Mouse (Mus musculus) erythroid progenitor cell, adult 5-6 weeks (primary cell): Measurements from ENCODE around the gene Cyyr1. TPM values are rescaled to one million over a fixed set of nuclear protein-coding genes. Genes with fewer than 3 reads are reported as not detected.

ENCODE experiments used
- ATAC-seq: replicated peaks from 2 replicates; pipeline ENCODE4 v1.8.0; 2016; ENCODE audit warnings: moderate number of reproducible peaks, mild to moderate bottlenecking, moderate TSS enrichment, inconsistent platforms; ENCODE audit not compliant: poor library complexity, low FRiP score, severe bottlenecking
- total RNA-seq, 2 experiments: library from RNA; stranded (forward) in 1 of 2; stranded (reverse) in 1 of 2; fragments of 150-400 nt in 1 of 2; fragments of 186-747, 209-891 nt in 1 of 2; gene quantifications; 2 replicates each; pipeline versions ENCODE4 v1.2.3 to v1.2.4; 2015 to 2017; ENCODE audit warnings: low replicate concordance in 2 of 2

Cyyr1 gene
- total RNA-seq, 2 experiments from 2014 or later: not detected

DNA sequence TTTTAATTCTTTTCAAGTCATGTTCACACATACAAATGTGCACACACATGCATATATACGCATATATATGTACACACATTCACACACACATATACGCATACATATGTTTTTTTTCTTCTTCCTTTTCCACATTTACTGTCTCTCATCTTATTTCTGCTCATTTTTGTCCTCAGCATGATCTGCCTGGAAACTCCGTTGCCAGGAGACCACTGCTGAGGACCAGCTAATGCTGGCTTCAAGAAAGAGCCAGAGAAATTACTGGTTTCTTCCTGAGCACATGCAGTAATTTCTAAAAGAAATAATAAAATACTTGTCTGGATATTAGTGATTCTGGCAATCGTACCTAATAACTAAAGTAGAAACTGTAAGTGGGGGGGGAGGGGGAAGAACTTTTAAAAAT lies 68.6 kb downstream of the Cyyr1 start:
- no peak for ATAC-seq

DNA sequence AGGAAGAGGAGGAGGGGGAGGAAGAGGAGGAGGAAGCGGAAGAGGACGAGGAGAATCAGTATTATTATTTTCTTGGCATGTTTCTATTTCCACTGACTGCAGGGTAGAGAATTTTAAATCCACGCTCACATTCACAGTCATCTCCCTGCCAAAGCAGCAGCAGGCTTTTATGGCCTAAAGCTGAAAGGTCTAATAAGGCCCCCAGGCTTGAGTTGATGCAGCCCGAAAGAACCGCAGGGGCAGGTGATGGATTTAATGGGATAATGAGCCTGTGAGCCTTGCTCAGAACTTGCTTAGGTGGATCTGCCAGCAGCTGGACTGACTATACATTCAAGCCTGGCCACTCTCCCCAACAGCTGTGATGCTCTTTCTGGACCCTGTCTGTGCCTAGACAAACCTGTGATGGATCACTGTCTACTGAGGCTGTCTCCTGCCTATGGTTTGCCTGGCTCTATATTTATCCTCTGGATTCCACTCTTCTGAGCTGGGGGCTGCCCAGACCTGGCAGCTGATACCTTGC lies 78.6 kb downstream of the Cyyr1 start:
- no peak for ATAC-seq

DNA sequence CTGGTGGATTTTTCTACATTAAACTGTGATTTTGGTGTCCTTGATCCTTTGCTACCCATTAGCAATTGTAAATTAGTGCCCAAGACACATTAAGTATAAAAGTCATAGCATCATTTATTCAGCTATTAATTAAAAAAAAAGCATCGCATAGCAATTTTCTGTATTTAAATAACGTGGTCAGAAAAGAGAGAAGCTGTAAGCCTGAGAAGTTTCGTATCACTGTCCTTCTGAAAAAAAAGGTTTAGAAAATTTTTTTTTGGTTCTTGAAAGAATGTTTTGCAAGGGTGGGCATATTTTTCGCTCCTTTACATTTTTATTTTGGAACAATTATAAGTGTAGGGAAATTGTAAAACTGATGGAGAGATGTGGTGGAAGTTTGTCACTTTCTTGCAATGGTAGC lies 83.1 kb downstream of the Cyyr1 start:
- ATAC-seq: no peak

DNA sequence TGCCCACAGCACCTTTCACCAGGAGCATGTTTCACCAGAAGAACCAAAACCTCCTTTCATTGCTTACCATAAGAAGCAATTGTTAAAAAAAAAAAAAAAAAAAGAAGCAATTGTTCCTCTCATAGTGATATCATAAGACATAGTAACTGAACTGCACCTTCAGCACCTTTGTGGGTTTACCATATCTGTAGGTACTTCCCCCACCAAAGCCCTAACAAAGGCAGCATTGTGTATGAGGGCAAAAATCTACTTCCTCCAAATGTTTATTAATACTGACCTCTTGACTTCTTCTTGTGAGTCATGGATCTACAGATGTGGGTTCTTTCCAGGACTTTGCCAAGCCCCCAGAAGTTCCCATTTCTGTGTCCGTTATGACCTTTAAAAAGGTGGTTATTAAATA lies 98.2 kb downstream of the Cyyr1 start:
- ATAC-seq: no peak

DNA sequence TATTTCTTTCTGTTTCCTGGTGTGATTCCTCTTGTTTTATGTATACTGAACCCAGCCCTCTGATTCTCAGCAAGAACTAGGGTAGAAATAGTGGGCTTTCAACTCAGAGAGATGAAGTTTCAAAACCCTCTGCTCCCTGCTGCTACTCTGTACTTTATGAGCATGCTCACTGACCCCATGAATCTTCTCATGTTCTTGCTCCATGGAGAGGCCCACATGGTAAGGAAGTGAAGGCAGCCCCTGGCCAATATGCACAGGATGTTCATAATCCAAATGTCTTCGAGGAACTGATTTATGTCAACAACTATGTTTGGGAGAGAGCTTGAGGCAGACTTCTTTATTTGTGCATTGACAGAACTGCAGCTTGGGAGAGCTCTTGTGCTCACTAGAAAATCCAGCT lies 106.9 kb downstream of the Cyyr1 start:
- no peak for ATAC-seq

DNA sequence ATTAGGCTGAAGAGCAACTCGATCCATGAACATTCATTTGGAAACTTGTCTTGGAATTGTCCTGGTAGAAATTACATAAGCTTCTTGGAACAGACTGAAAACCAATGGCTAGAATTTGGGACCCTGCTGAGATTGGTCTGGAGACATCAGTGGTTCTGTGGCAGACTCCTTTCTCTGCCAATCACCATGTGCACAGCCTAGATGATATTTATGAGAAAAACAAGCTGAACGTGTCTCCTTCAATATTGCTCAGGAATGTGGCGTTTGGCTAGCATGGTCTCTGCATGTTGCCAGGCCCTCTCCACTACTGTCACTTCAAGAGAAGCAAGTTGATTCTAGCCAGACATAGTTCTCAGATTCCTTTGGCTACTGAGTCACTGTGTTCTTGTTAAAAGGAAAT lies 107.4 kb downstream of the Cyyr1 start:
- no peak for ATAC-seq

DNA sequence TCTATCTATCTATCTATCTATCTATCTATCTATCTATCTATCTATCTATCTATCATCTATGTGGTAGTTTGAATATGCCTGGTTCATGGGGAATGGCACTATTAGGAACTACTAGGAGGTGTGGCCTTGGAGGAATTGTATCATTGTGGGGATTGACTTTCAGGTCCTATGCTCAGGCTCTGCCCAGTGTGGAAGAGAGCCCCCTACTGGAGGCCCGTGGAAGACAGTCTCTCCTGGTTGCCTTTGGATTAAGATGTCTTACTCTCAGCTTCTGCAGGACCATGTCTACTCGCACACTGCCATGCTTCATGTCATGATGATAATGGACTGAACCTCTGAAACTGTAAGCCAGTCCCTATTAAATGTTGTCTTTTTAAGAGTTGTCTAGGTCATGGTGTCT lies 117.8 kb downstream of the Cyyr1 start:
- ATAC-seq: no peak

DNA sequence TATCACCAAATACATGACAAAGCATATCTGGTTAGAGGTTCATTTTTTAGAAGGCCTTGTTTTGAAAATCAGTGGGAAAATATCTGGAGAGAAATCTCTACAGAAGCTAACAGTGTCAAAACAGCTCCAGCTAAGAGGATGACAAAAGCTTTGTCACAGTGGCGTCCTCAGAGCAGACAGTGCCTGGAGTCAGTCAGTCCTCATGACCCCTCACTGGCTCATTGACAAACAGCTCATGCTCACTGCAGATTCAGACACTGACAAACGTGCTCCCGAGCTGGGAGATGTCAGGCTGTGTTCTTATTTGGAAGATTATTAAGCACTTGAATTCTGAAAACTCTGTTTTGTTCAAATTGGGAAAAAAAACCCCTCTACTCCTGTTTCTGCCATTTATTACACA lies 124.0 kb downstream of the Cyyr1 start:
- no peak for ATAC-seq

DNA sequence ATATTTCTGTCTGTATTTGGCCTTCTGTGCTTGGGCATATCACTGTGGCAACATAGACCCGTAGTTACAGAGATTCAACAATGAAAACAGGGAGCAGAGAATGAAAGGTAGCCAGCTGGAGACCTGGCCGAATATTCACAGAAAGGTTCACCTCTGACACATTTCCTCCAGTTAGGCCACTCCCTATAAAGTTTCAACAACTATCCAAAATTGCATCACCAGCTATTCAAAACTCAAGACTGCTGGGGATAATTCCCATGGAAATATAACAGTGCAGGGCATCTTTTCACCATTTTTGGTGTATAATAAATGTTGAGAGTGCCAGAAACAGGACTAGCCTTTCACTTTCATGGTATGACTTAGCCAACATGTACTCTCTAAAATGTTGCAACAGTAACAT lies 130.3 kb downstream of the Cyyr1 start:
- ATAC-seq: no peak

DNA sequence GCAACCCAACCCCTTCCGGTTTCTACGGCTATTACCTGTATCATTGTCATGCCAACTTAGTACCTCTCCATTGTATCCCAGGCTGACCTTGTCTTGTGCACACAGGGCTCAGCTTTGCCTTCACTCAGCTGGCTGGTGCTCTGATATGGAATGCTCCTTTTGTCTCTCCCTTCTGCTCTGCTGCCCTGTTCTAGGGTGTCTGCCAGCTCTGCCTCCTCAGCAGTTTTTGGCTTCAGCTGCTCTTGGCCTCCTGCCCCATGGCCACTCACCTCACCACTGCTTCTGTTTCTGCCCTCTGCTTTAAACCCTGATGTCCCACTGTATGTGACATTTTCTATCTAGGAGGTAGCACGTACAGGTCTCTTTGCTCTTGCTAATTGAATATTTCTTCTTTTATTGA lies 137.8 kb downstream of the Cyyr1 start:
- ATAC-seq: no peak

DNA sequence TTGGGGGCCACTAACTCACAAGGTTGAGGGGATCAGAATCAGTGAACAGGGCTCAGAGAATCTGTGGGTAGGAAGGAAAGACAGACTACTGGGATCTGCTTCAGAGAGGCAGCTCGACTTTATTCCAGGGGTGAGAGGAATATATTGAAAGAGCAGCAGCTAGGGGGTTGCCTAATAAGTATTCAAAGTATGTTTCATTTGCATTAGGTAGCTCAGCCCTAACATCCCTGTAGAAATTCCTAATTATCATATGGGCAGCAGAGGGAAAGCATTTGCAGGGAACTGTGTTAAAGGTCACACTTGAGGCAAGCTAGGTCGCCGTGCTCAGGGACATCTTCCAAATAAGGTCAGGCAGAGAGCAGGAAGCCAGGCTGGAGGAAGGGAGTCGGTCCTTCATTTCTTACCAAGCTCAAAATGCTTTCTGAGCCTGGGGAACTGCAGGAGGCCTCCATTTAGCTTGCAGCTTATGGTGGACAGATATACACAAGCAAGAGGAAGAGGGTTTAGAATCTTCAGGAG lies 159.7 kb downstream of the Cyyr1 start:
- ATAC-seq: no peak

DNA sequence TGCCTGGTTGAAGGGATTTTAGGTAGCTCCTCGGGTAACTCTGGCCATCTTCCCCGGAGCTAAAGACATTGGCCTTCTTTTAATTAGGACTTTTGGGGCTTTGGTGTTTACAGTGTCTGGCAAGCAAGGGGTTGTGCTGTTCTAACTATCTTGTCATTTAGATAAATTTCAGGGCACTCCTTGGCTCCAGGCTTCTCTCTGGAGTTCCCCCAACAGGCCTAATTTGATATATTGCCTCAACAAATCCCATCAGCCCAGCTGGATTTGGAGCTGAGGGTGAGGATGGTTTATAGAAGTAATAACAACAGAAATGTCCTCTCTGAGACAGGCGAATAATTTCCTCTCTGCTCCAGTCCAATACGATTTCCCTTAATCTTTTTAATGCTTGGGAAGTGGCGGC lies 166.4 kb downstream of the Cyyr1 start:
- no peak for ATAC-seq

Other genes with a start within 250 kb of the Cyyr1 start
- gene Adamts1, start 249.7 kb upstream of the Cyyr1 start, total RNA-seq (2015; ENCODE audit: low replicate concordance): 0.36 TPM in 1 of 2 replicates, not detected in the other
- 0.38 TPM in 1 of 2 replicates, not detected in the other for gene Adamts1, start 249.7 kb upstream of the Cyyr1 start, total RNA-seq (2017; ENCODE audit: low replicate concordance)